Mouse (Mus musculus) adrenal gland, postnatal 14 days (tissue): ENCODE data around the gene Rad9b. TPM values are rescaled to one million over a fixed set of nuclear protein-coding genes. Genes with fewer than 3 reads are reported as not detected.
A peak's percentile ranks its signal among the peaks of the same experiment; 100 is the strongest.

ENCODE experiments used
- DNase-seq: peaks from one replicate; pipeline ENCODE4 v3.0.0; 2021; ENCODE audit warnings: mixed read lengths
- long read RNA-seq, 2 experiments: library from polyadenylated mRNA; stranded (forward); transcript quantifications; one replicate each; pipeline ENCODE4 v2.0.0; 2021
- total RNA-seq: library from RNA; stranded (reverse); gene quantifications from 2 replicates; pipeline ENCODE4 v1.2.3, GENCODE M21; 2021

The Rad9b gene
- total RNA-seq: 3.2 and 4.0 TPM in 2 replicates
- long read RNA-seq, experiment 1, partial matches to known transcripts: 0 of 3 reads
- long read RNA-seq, experiment 1, other reads (novel, unspliced or antisense): 1 of 3 reads
- long read RNA-seq, experiment 2: 0 reads

DNA sequence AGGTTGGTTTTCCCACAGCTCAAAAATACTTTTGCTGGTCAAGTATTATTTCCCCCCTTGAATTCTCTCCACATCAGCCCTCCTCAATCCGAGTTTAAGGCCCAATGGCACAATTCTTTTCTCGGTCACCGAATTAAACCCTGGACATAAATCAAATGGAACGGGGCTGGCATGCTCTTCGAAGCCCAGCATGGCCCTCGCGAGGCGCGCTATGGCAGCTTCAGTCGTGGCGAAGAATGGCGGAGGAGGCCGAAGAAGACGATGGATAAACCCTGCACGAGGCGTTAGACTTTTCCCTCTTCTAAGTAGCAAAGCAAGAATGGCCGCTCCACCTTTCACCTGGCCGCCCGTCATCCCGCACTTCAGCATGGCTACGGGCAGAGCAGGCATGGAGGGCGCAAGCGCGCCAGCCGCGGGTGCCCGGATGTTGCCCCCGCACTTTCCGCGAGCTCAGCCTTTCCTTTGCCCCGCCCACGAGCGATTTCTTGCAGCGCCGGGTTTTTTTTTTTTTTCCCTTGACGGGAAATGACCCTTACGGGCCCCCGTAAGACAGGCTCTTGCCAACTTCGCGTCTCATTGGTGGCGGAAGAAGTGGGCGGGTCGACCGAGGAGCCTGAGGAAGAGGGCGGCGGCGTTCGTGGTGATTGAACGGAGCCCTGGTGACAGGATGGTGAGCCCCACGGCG lies at the start of gene Rad9b, which contains the start of gene Vps29:
Rad9b (minus strand) TSS at position 427 of the 685 bp plus-strand sequence.
Vps29 (plus strand) TSS at position 563 of the 685 bp plus-strand sequence.
- peak; percentile 99 for DNase-seq

DNA sequence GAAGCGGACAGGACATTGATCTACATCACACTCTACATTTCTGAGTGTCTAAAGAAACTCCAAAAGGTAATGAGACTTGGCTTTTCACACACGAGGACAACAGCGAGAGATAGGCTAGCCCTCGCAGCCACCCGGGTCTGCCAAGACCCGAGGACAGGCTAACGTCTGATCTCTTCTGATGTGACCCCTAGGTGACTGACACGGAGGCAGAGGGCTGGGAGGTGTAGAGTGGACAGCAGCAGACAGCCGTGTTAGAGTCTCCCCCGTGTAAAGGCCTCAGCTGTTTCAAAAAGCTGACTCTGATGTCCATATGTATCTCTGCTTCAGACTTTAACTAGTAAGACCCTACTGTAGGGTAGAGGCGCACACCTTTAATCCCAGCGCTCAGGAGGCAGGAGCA lies 49.3 kb upstream of the Rad9b start:
- DNase-seq: no peak

DNA sequence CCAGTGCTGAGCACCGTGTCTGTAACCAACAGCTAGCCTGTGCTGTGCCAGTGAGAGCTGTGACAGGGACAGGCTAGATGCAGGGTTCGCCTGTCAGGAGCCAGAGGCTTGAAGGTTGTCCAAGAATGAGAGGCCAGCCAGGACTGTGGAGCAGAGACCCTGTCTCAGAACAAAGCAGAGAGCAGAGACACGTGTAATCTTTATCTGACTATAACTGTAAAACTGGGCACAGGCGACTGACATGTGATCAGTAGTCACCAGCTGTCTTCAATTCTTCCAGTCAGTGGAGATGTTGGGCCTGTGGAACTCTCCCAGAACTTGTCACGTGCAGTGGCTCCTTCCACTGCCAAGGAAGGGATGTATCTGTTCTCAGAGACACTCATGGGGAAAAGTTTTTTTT lies 48.7 kb upstream of the Rad9b start:
- no peak for DNase-seq

DNA sequence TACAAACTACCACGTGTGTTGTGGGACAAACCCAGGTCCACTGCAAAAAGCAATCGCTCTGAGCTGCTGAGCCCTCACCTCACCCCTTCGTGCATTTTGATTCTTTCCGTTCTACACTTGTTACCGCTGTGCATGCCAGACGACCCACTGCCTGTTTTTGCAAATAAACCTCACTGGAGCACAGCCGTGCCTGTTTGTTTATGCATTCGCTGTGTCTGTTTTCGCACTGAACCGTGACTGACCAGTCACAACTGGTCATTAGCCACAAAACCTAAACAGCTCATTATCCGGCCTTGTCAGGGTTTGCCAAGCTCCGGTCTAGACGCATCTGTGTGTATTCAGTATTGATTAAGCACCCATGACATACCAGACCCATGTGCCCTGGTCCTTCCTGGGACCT lies 48.1 kb upstream of the Rad9b start:
- DNase-seq: no peak

DNA sequence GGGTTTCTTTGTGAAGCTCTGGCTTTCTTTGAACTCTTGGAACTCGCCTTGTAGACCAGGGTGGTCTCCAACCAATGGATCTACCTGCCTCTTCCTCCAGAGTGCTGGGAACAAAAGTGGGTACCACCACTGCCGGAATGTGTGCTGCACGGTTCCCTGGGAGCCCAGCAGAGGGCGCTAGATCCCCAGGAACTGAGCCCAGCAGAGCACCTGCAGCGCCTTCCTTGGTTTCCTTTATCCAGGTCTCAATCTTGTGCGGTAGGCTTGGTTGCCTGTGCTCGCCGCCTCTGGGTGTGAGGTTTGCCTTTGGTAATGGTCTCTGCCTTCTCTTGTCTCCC lies 47.2 kb upstream of the Rad9b start:
- peak; percentile 85 for DNase-seq

DNA sequence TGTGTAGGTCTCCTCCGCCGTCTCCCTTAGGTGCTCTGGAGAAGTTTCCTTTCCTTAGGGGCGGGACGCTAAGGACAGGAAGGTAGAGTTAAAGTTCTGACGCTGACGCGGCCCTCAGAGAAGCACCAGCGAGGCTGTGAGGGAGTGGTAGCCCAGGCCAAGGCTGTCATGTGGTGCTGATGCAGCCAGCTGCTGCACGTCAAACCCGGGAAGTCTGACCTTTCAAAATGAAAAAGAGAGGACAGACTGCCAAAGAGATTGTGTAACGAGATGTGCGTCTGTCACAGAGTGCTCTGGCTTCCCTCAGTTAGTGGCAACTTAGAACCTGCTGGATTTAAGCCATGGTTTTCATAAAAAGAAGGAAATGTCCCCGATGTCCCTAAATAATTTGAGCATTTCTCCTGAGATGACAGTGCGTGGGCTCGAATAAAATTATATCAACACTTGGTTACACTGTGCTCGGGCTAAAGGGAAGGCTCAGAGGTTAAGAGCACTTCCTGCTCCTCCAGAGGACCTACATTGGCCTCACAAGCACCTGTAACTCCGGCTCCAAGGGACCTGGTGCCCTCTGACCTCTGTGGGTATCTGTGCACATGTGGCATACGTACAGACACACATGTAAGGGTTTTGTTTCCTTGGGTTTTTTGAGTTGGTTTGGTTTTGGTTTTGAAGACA lies 46.7 kb upstream of the Rad9b start:
- DNase-seq: peak; percentile 80

DNA sequence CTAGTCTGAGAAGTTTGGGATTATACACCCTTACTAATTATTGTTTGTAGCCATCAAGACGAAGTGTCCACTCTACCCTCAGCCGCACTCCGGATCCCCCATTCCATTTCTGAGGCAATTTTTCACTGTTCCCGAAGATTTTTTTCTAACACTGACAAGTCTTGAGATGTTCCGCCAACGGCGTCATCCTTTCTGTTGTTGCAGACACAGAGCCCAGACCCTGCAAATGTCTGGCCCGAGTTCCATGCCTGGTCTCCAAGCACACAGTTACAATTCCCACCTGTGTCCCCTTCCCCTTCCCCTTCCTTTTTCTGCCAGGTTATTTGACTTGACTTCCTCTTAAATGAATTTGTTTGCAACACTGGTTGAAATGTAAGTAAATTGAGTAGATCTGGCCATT lies 45.8 kb upstream of the Rad9b start:
- no peak for DNase-seq

DNA sequence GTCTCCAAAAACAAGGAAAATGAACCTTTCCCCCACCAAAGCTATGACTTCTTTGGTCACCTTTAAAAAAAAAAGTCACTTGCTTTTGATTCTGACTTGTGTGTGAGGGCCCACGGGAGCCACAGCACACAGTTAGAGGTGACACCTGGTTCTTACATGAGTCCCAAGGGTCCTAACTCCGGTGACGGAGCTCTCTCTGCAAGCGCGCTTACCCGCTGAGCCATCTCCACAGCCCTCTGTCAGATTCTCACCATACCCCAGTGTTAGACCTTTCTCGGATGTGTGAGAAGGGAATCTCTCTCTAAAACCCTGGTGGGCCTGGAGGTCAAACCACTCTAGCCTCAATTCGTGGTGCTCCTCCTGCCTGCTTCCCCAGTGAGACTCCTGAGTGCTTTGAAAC lies 43.5 kb upstream of the Rad9b start:
- no peak for DNase-seq

DNA sequence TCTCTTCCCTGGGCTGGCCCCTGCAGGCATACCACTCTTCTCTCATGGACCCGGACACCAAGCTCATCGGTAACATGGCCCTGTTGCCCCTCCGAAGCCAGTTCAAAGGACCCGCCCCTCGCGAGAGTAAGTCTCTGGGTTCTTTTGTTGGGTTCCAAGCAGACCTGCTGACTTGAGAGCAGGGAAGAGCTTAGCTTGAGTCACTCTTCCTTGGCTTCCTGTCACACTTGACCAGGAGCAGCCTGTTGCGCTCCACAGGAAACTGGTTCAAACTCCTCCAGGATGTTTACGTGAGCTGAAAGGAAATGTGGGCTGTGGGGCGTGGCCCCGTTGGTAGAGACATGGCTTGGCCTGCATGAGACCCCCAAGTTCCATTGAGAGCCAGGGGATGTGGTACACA lies 42.8 kb upstream of the Rad9b start:
- peak; percentile 57 for DNase-seq

DNA sequence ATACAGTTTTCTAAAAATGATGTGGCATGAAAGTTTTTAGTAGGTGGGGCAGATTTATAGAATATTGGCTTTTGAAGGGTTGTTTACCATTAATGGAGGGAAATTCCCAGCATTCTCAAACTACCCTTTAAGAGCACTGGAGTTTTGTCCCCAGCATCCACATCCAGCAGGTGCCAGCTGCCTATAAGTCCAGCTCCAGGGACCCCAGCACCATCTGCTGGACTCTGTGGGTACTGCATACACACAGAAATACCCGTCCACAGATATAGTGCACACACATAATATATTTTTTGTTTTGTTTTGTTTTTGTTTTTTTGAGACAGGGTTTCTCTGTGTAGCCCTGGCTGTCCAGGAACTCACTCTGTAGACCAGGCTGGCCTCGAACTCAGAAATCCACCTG lies 39.9 kb upstream of the Rad9b start:
- DNase-seq: peak; percentile 87

DNA sequence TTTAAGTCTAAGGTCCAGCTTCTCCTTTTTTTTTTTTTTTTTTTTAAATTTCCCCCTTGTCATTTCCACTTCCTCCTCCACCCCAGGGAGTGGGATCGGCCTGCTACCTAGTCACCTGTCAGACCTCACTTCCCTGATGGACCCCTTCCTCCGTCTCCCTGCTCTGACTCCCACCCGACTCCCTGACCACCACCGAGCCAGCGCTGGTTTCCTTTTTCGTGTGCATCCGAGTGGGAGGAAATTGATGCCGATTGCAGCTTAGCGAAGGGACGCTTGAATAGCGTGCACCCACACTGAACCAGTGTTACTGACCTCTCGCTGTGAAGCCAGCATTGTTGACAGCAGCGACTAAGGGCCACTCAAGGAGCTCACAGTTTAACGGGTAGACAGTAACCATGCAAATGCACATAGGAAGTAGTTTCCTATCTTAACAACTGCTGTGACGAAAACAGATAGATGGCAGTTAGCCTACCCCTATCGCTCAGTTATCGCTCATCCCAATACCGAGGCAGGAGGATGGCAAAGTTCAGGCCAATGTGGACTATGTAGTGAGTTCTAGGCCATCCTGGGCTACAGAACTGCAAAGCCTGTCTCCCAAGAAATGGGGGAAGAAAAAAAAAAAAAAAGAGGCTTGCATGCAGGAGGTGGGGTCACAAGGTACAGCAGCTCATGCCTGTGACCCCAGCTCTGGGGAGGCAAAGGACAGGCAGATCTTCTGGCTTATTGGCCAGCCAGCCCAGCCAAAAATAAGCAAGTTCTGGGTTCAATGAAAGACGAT lies 38.4 kb upstream of the Rad9b start:
- peak; percentile 45 for DNase-seq

DNA sequence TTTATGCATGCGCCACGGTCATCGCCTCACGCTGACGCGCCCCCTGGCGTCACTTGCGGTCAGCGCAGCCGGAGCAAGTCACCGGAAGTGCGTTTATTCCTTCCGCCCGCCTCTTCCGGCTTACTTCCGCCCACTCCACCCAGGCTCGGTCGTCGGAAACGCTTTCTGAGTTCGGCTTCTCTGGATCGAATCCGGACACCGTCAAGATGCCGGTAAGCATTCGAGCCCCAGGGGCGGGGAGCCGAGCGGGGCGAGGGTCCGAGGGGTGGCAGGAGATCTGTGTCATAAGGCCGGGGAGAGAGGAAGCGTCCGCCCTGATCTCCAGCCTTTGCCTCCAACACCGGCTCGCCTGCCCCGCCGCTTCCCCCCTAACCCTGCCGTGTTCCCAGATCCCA lies 37.8 kb upstream of the Rad9b start, which contains the start of gene Arpc3:
Arpc3 (plus strand) TSS at position 93 of the 395 bp plus-strand sequence.
- peak; percentile 94 for DNase-seq

DNA sequence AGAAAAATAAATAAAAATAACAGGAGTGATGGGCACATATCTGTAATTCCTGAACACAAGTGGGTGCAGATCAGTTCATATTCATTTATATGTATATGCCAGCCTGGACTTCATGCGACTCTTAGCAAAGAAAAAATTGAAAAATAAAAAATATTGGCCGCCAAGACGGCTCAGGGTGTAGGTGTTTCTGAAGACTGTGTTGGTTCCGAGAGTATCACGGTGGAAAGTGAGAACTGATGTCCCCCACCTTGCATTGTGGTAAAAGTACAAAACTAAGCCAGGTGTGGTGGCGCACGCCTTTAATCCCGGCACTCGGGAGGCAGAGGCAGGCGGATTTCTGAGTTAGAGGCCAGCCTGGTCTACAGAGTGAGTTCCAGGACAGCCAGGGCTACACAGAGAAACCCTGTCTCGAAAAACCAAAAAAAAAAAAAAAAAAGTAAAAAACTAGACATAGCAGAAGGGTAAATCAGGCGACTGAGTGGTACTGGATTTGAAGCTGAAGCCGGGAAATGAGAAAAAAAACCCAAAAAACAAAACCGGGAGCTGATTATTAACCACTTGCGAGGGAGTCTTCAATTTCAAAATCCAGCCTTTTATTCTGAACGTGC lies 37.2 kb upstream of the Rad9b start:
- no peak for DNase-seq

DNA sequence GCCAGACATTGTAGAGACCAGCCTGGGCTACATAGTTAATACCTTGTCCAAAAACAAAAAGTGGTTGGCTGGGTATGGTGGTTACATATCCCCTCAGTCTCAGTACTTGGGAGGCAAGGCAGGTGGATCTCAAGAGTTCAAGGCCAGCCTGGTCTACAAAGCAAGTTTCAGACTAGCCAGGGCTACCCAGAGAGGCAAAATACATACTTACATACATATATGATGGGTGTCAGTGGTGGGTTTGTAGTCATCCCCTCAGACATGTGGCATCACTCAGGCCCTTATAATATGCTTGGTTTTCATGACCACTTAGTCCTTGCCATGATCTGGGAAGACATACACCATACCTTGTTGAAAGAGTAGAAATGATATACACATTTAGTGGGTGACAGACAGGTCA lies 36.6 kb upstream of the Rad9b start:
- DNase-seq: no peak

DNA sequence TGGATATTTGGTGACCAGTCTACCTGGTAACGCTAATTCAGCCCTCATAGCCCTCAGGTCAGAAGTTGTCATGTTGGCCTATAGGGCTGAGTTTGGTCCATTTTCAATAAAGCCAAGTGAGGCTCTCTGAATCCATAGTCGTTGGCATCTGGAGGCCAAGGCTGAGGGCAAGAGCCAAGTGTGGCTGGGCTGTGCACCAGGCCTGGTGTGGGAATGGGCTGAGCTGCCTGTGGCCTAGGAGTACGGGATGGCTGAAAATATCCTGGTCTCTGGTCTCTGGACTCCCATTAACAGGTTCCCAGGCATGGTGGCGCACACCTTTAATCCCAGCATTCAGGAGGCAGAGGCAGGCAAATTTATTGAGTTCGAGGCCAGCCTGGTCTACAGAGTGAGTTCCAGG lies 36.0 kb upstream of the Rad9b start:
- DNase-seq: no peak

DNA sequence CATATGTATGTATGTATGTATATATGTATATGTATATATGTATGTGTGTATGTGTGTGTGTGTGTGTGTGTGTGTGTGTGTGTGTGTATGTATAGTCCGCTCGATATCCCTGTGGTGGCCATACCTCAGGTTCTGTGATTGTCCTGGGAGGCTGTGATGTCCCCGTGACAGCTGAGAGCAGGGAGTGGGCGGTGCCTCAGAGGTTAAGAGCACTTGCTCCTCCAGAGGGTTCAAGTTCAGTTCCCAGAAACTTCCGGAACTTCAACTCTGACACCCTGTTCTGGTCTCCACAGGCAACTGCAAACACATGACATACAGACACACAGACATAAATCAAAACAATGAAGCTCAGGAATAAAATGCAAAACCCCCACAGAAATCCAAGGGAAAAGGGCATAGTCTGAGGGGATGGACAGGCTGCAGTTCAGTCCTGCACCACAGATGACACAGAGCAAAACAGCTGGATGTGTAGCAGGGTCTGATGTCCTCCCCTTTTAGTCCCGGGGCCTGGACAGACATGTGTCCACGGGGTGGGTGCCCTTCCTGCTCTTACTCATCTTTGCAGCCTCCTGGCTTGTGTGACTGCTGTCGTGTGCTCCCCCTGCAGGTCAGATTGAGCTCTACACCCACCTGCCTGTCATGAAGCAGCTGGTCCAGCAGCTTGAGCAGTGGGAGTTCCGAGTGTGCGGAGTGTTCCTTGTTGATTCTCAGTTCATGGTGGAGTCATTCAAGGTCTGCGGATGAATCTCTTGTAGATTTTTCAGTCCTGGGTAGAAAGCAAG lies 25.5 kb upstream of the Rad9b start:
- DNase-seq: peak; percentile 85

DNA sequence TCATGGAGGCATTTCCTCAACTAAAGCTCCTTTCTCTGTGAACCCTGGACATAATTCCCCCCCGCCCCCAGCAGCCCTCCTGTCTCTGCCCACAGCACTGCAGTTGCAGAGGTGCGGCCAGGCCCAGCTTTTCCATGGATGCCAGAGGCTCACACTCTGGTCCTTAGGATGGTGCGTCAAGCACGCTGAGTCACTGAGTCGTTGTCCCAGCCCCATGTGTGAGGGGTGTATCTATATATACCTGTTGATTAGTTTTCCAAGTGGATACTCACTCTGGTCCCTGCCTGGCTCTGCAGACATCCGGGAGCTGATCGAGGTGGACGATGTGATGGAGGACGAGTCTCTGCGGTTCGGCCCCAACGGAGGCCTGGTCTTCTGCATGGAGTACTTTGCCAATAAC lies 24.1 kb upstream of the Rad9b start:
- no peak for DNase-seq

DNA sequence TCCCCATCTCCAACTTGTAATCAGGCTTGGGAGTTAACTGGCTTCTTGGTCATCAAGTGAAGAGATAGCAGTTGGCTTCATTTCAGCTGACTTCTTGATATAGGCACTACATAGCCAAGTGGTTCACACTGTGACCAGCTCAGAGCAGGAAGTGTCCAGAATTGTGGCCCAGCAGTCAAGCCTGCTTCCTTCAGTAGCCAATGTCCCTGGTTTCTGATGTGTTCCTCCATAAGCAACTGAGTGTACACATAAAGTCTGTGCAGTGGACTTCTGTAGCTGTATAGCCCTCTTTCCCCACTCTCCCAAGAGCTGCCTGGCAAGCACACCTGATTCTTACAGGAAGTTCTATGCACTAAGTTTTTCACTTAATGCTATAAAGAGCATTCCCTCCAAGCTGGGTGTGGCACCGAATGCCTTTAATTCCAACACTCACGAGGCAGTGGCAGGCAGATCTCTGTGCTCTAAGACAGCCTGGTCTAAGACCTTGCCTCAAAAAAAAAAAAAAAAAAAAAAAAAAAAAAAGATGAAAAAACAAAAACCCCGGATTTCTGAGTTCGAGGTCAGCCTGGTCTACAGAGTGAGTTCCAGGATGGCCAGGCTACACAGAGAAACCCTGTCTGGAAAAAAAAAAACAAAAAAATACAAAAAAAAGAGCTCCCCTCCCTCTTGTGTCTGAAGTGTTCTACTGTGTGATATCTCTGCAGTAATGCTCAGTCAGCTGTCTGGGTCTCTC lies 23.2 kb upstream of the Rad9b start:
- DNase-seq: no peak

DNA sequence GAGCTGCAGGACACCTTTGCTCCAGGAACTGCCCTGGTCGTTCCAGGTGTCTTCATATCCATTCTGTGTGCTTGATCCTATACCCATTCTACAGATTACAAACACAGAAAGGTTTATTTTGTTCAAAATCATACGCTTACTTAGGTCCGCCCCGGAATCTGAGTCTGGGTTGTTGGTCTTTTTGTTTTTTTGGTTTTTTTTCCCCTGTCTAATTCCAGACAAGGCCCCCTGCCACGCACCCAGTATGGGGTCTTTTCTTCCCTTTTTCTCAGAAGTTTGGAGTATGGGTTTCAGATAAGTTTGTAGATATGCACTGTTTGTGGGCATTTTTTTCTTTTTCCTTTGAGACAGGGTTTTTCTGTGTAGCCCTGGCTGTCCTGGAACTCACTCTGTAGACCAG lies 18.8 kb upstream of the Rad9b start:
- DNase-seq: no peak

DNA sequence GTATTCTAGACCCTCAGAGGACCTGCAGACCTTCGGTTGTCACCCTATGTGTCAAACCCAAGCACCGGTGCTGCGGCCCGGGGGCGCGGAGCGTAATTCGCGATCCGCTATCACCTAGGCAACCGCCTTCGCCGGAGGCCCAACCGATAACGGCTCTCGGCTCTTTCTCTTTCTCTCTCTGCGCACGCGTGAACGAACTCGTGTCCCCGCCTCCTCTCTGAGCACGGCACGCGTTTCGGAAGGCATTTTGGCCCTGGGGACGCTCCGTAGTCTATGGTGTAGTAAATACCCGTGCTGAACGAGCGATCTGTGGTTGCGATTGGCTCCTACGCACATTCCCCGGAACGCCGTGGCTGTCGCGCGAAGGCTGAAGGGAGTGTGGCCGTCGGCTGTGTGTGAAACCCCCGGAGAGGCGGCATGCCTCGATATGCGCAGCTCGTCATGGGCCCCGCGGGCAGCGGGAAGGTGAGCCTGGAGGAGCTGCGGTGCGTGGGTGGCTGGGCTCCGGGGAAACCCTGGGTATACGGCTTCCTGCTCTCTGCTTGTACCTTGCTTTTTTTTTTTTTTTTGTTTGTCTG lies 18.2 kb upstream of the Rad9b start, which contains the start of gene Fam216a:
Fam216a (minus strand) TSS at position 173 of the 578 bp plus-strand sequence.
- DNase-seq: peak; percentile 99
